Mouse (Mus musculus) mouse embryonic stem cell (cell line): ENCODE measurements at regions not wholly inside any gene's neighbourhood (a gene's known extent, or its start where the extent isn't known, plus 50 kb on each side); places are given as distances from the start of the nearest gene placed in this dataset.
"Not testable (repeated sequence)": the region's sequence is repeated elsewhere in the genome, so short reads cannot be mapped to it uniquely, and the experiment has no call there.

Source experiments
- in situ Hi-C, 2 experiments: fragments of 300-500 bp; cut with MboI; formaldehyde crosslinking; loops; 1 replicate in 1 of 2; 3 replicates in 1 of 2; pipeline ENCODE4 v1.14.3; 2019 to 2020; ENCODE audit warnings: low sequenced_read_pairs in 2 of 2, low pct_unique_long_range_greater_than_20kb in 1 of 2, mixed read lengths in 1 of 2; ENCODE audit not compliant: unreplicated experiment in 1 of 2

DNA sequence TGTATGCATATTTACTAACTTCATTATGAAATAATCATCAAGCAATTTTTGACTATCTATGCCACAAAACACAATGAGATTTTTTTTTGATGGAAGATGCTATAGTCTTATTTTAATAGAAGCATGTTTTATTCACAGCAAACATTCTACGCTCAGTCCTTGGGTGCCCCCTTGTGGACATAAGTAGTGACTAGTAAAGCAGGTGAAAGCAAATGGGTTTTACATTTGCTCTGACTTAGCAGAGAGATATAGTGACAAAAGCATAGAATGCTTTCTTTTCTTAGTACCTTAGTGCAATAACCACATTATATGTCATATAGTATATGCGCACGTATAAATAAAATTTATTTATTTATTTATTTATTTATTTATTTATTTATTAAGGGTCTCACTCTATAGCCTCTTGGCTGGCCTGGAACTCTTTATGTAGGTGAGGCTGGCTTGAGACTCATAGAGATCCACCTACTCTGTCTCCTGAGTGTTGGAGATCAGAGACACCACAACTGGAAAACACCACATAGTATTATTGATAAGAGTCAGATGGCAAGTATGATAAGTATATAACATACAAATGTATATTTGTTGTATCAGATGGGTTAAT, 136.5 kb upstream of the Arhgap42 start:
- in situ Hi-C loops: loop anchor here (5.0 to 25.0 kb wide), 3 partner anchors 321 to 663 kb away; no protein-coding TSS in a partner anchor

DNA sequence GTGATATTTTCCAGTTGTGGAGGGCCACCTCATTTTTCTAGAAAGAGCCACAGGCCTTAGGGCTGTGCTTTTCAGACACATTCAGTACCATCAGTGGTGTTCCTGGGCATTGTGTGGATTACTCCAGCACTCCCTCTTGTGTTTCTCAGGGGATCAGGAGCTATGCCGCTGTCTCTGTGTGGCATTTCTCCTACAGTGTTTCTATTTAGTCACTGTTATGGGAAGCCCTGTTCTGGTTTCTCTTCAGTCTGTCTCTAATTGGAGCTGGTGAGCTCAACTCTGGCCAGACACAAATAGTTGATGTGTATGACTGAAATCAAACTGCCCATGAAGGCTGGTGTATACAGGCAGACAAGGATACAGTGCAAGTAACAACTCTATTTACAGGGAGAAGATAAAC, 133.7 kb upstream of the Arhgap42 start:
- in situ Hi-C loops: loop anchor here in 1 of 2 experiments (10.0 kb wide), 1 partner anchor 318 kb away; no protein-coding TSS in a partner anchor

DNA sequence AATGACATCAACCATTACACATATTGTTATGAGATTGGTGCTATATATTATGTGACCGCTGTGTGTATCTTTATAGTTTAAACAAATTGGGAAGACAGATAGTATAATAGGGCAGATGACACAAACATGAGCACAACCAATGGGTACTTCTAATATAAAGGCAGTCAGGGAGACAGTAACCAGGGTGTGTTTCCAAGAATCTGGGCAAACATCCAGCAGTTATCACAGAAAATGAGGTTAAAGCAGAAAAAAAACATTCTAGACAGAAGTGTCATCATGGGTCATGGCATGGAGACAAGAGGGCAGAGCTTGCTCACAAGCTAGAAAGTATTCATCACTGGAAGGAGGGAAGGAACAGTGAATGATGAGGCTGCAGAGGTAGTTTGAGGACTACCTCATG, 129.8 kb upstream of the Arhgap42 start:
- in situ Hi-C loops: no loop called here

DNA sequence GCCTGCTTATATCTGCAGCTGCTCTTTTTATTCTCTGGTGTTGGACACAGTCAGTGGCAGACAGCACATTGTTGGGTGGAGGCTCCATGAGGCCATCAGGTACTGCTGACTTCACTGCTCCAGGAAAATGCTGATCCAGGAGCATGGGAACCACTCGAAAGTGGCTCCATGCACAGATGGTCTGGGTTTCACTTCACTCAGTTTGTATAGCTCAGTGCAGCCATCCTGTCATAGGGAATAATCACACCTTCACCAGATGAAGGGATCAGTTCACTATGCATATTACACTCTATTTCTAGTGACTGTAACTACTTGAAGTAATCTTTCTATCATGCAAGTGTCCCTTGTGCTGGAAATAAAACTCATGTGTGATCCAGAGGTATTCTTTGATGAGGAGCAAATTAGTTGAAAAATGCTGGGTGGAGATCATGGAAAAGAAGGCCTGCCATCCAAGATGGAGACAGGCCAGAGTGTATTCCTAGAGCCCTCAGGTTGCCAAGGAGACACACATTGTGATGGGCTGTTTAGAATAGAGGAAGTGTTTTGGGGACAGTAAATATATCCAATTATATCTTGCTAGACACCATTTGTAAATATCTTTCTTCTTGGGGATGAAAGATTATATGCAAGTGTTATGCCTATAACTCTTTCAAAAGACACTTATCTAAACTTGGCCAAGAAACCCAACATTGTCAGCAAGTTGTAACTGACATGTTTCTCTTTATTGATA, 103.7 kb upstream of the Arhgap42 start:
- in situ Hi-C loops: no loop called here

DNA sequence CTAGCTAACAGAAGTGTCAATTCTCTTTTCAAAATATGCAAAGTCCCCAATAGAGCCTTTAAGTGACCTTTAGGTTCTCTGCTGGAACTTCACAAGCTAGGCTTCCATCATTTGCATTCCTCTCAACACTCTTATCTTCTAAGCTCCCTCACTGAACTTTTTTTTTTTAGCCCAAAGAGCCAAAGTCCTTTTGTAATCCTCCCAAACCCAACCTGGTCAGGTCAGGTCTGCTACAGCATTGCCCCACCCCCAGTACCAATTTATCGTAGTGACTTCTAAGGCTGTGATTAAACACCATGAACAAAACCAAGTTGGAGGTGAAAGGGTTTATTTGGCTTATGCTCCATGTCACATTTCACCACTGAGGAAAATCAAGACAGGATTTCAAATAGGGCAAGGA, 79.7 kb upstream of the Arhgap42 start:
- in situ Hi-C loops: no loop called here

DNA sequence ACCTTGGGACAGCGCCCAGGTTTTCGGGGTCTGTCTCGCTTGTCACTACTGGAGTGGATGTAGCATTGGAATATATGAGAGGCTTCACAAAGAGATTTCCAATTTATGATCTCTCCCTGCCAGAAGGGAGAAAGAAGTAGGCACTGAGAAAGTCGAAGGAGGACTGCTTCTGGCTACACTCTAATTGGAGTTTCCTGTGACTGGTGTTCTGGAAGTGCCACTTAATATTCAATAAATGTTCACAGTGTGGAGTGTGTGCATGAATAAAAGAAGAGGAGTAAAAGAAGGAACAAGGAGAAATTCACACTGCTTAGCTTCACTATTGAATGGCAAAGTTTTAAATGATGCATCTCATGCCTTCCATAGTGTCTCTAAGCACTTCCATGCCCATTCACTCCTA, 77.1 kb upstream of the Arhgap42 start:
- in situ Hi-C loops: no loop called here

DNA sequence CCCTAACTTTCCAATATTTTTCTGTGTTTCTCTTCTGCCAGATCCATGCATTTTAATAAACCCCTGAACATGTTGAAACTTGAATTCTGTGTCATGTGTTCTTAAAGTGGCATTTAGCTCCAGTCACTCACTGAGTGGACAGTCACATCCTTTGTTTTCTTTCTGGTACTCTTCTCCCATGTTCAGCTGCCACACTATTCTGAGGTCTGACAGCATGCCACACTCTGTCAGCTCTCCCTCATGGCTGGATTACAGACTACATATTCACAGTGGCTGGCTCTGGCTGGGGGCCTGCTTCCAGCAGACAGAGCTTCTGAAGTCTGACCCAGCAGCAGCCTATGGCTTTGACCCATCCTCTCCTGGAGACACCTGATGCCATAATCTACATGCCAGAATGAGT, 73.4 kb upstream of the Arhgap42 start:
- in situ Hi-C loops: no loop called here

DNA sequence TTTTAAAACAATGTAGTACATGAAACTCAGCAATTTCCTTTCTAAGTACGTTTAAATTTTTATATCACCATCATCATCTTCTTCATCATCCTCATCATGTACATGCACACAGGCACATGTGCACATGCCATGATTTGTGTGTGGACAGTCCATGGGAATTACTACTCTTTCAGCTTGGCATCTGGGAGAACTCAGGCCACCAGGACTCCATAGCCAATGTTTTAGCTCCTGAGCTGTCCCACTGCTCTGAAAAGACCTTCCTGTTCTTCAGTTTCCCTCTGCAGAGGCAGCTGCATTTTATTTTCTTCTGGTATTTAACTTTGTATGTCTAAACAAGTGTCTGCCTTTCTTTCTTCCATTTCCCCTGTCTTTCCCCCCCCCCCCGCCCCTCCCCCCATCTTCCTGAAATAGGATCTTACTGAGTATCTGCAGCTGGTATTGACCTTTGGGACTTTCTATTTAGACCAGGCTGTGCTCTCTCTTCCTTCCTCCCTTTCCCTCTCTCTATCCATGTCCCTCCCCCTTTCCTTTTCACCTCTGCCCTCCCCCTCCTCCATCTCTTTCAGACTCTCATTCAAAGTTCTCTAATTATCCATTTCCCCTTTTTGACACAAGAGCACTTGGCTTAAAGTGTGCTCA, 72.8 kb upstream of the Arhgap42 start:
- in situ Hi-C loops: no loop called here

DNA sequence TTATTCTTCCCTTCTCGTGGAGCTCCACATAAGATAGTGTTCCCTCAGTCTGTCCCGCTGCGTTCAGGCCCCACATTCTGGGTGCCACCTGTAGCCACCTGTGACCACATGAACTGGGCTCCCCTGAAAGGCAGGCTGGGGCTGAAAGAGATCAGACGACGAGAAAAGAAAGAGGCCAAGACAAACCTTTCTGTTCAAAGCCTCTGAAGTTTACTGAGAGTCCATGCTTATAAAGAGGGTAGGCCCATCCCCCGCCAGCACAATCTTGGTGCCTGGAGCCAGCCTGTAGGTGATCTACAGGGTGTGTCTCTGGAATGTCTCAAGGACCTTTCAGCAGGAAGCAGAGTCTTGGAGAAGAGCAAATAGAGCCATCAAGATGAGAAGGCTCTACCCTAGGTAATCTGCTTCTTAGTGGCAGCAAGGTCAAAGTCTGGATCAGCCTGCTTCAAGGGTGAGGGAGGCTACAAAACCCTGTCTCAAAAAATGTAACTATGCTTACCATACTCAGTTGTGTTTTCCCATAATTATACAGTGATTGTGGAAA, 72.2 kb upstream of the Arhgap42 start:
- in situ Hi-C loops: not testable (repeated sequence)

DNA sequence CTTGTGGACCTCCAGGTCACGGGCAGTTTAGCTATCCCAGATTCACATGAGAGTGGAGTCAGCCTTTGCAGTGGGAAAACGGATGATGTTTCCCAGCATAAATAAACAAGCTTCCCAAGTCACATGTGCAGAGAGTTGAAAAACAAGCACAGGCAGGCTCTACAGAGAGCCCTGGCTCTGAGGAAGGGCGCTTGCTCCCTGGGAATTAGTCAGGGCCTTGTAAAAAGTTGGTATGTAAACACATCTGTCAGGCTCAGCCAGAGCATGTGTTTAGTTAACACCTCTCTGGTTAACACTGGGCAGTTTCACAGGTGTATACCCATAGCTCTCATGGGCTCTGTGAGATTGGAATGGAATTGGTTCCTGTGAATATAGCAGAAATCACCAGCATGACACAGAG, 51.9 kb upstream of the Arhgap42 start:
- in situ Hi-C loops: no loop called here

DNA sequence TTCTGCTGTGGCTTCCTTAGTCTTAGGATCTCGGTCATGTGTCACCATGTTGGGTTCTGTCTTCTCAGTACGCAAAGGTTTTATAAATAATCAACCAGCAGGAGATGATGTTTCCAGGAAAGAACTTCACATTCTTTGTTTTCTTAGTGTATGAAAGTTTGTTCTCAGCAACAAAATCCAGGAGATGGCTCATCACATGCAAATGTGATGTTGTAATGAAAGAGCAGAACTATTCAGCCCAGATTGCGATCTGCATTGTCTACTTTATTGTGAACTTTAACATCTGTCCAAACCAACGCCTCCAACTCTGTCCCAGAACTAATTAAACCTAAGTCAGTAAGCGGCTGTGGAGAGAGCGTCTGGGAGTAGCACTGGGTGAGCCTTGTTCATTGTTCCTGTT, 50.7 kb upstream of the Arhgap42 start:
- in situ Hi-C loops: no loop called here
